Mouse (Mus musculus): ENCODE measurements around the gene Zfp821.

Zfp821 gene

GRCm38 (mm10) chr8:109697754-109698153 lies 7.6 kb upstream of the Zfp821 start:
- DNase-seq (ENCODE audit: low read depth, low spot score): no peak
- no peaks in the 10 kb centered on the region for H3K36me3 ChIP-seq (ENCODE audit: control insufficient read depth, insufficient read depth, low read length, poor library complexity, severe bottlenecking)
- no peaks in the 10 kb centered on the region; the same call in 1 of the 2 replicates for H3K27me3 ChIP-seq (ENCODE audit: control insufficient read depth, insufficient read depth, low read length, poor library complexity, severe bottlenecking)

- DNase-seq (ENCODE audit: low read depth, low spot score): no peak
- Histone ChIP-seq H3K36me3 (ENCODE audit: control insufficient read depth, insufficient read depth, low read length, poor library complexity, severe bottlenecking) (no peaks in the 10 kb centered on the region), H3K27me3 (ENCODE audit: control insufficient read depth, insufficient read depth, low read length, poor library complexity, severe bottlenecking) (no peaks in the 10 kb centered on the region; the same call in 1 of the 2 replicates)
Measured at GRCm38 (mm10) chr8:109698477-109698876, 6.9 kb upstream of the Zfp821 start.

DNA sequence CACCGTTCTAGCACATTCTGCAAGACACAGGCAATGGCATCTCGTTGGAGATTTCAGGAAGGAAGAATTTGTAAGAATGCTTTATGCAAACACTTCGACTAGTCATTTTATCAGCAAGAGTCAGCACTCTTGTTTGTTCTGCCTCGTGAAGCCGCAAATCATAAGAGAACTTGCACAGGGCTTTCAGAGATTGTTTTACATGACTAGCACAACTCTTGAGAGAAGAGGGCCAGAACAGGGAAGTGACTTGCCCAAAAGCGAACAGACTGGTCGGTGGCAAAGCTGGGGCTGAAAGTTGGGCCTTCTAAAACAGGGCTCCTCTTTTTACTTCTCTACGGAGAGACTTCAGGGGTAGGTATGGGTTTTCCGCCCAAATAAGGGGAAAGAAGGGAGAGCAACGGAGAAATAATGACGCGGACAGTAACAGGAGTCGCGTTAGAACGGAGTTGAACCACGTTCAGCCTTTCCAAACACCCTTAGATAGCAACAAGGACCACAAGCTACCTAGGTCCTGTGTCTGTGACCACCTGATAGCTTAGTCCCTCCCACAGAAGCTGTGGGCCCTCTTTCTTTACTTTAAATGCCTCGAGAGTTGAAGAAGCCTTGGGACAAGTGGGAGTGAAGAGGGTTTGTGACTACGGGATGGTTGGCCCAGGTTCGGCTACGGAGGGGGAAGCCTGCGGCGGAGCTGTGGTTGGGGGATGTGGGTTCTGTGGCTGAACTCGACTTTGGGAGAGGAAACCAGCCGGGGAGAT lies 604 bp upstream of the Zfp821 start:
- peak; percentile 49 for DNase-seq (ENCODE audit: low read depth, low spot score)
- no peaks in the 10 kb centered on the region for H3K27me3 ChIP-seq (ENCODE audit: control insufficient read depth, insufficient read depth, low read length, poor library complexity, severe bottlenecking)

DNA sequence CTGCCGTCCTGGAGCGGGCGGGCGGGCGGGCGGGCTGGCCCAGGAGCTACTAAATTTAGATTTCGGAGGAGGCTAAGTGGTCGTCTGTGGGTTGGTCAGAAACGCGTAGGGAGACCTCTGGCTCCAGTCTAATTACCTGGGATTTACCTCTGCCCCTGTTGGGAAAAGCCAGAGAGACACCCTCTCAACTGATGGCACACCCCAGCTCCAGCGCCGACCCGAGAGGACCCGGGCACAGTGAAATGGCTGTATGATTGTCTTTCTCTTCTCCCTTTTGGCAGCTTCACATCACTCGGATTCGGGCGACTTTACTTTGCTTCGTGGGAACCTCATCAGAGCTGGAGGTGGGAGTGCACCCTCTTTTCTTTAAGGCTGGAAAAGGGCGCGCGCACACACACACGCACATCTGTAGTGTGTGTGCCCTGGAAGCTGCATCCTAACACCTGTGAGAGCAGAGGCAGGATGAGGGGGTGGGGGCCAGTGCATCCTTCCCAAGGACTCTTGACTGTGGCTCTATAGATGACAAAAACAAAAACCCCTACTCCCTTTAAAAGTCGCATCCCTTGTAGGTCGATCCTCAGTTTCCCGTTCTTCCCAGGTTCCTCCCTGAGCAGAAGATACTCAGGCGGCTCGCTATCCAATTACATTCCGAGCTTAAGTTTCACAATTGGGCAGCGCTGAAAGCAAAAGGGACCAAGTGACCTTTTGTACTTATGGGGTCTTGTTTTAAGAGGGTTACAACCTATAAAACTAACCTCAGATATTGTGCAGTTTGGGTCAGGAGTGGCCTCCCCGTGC lies 929 bp downstream of the Zfp821 start:
- peaks cover 3% of the 10 kb centered on the region; the same call in 1 of the 2 replicates for H3K36me3 ChIP-seq (ENCODE audit: control insufficient read depth, insufficient read depth, low read length, poor library complexity, severe bottlenecking)
- no peaks in the 10 kb centered on the region for H3K27me3 ChIP-seq (ENCODE audit: control insufficient read depth, insufficient read depth, low read length, poor library complexity, severe bottlenecking)

More for the DNA sequence above, 604 bp upstream of the Zfp821 start:
- H3K36me3 ChIP-seq (ENCODE audit: control insufficient read depth, insufficient read depth, low read length, poor library complexity, severe bottlenecking): no peaks in the 10 kb centered on the region; the same call in 1 of the 2 replicates

DNA sequence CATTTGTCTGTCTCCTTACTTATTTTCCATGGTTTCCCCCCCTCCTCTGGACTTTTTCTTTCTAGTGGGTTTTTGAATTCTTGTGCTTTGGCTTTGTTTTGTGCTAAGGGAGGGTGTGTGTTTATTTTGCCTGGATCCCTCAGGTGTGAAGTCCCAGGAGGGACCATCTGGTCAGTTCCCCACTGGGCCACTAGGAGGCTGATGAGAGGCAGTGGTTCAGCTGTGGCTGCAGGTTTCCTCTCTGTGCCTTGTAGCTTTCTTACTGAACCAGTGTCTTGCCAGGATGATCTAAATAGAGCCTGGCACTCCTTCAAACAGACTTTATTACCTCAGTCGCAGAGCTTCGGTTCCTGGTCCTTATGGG lies 1.5 kb downstream of the Zfp821 start:
- peak; percentile 91 for DNase-seq (ENCODE audit: low read depth, low spot score)
- H3K36me3 ChIP-seq (ENCODE audit: control insufficient read depth, insufficient read depth, low read length, poor library complexity, severe bottlenecking): peaks cover 4% of the 10 kb centered on the region; the same call in 1 of the 2 replicates
- no peaks in the 10 kb centered on the region for H3K27me3 ChIP-seq (ENCODE audit: control insufficient read depth, insufficient read depth, low read length, poor library complexity, severe bottlenecking)

More for the DNA sequence above, 929 bp downstream of the Zfp821 start:
- DNase-seq (ENCODE audit: low read depth, low spot score): peak; percentile 18

DNA sequence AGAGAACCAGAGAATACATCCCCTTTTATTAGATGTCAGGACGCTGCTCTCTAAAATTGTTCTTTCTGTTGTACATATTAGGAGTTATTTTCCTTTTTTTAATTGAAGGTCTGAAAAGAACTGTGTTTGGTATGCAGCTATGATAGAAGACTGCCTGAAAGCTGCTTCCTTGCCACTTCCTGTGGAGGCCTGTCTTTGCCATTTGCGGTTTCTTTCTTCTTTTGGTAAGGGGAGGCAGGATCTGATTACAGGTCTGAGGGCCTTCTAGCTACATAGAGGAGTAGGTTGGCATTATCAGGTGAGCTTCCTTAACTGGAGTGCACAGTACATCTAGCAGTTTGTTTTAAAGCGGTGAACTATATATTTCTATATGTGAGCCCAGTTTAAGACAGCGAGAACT lies 2.6 kb downstream of the Zfp821 start:
- Histone ChIP-seq H3K27me3 (ENCODE audit: control insufficient read depth, insufficient read depth, low read length, poor library complexity, severe bottlenecking) (no peaks in the 10 kb centered on the region), H3K36me3 (ENCODE audit: control insufficient read depth, insufficient read depth, low read length, poor library complexity, severe bottlenecking) (peaks cover 6% of the 10 kb centered on the region; the same call in 1 of the 2 replicates)
- DNase-seq (ENCODE audit: low read depth, low spot score): no peak

DNA sequence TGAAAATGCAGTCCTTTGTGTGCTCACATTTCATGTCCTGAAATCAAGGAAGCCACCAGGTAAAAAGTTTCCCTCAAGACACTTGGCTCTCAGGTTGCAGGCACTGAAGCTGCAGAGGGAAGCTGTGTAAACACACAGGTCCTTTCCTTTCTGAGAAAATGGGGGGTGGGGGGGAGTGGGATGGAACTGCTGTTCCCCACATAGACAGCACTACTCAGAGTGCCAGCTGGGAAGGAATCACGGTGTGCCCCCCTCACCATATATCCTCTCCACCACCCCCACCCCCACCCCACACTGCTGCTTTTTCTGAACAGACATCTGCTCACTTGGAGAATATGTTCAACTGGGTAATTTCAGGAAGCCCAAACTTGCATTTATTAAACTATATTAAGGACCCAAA lies 7.2 kb downstream of the Zfp821 start:
- Histone ChIP-seq H3K27me3 (ENCODE audit: control insufficient read depth, insufficient read depth, low read length, poor library complexity, severe bottlenecking) (no peaks in the 10 kb centered on the region), H3K36me3 (ENCODE audit: control insufficient read depth, insufficient read depth, low read length, poor library complexity, severe bottlenecking) (peaks cover 13% of the 10 kb centered on the region)
- DNase-seq (ENCODE audit: low read depth, low spot score): no peak

GRCm38 (mm10) chr8:109714961-109715360 lies 9.6 kb downstream of the Zfp821 start:
- no peak for DNase-seq (ENCODE audit: low read depth, low spot score)
- Histone ChIP-seq H3K36me3 (ENCODE audit: control insufficient read depth, insufficient read depth, low read length, poor library complexity, severe bottlenecking) (peaks cover 17% of the 10 kb centered on the region), H3K27me3 (ENCODE audit: control insufficient read depth, insufficient read depth, low read length, poor library complexity, severe bottlenecking) (no peaks in the 10 kb centered on the region)

- DNase-seq (ENCODE audit: low read depth, low spot score): no peak
- Histone ChIP-seq H3K36me3 (ENCODE audit: control insufficient read depth, insufficient read depth, low read length, poor library complexity, severe bottlenecking) (peaks cover 24% of the 10 kb centered on the region), H3K27me3 (ENCODE audit: control insufficient read depth, insufficient read depth, low read length, poor library complexity, severe bottlenecking) (no peaks in the 10 kb centered on the region)
Measured at GRCm38 (mm10) chr8:109725106-109725505, 19.8 kb downstream of the Zfp821 start.

DNA sequence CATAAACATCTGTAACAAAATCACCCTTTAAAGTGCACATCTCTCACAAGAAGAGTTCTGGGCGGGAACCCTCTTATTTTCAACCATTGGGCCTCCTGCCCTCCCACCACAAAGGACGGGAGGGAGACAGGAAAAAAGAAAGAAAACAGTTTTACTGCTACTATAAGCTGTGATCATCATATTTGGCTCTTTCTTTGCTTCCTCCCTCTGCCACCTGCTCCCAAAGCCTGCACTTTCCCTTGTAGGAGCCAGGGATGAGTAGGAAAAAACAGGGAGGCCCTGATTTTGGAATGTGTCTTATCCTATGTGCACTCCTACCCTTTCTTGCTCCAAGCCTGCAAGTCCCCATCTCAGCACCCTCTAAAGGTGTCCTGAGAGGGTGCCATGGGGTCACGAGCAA lies 25.7 kb downstream of the Zfp821 start:
- Histone ChIP-seq H3K36me3 (ENCODE audit: control insufficient read depth, insufficient read depth, low read length, poor library complexity, severe bottlenecking) (peaks cover 7% of the 10 kb centered on the region), H3K27me3 (ENCODE audit: control insufficient read depth, insufficient read depth, low read length, poor library complexity, severe bottlenecking) (no peaks in the 10 kb centered on the region)
- no peak for DNase-seq (ENCODE audit: low read depth, low spot score)

DNA sequence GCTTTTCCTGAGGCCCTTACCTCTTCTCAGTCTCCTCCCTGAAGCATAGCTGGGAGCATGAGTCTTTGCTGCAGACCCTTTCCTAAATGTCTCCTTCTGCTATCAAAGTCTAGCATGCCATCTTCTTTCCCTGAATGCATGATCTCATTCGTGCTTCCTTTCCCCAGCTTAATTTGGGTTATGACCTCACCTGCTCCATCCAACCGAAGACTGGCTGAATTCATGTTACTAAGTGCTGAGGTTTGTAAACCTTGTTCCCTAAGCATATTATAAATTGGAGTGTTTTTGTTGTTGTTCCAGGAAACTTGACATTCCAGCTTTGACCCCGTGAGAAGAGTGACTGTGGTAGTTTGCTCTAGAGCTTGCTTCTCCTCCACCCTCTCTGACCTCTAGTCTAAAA lies 28.7 kb downstream of the Zfp821 start:
- peaks cover 5% of the 10 kb centered on the region for H3K36me3 ChIP-seq (ENCODE audit: control insufficient read depth, insufficient read depth, low read length, poor library complexity, severe bottlenecking)
- DNase-seq (ENCODE audit: low read depth, low spot score): no peak

GRCm38 (mm10) chr8:109736819-109737218 lies 31.5 kb downstream of the Zfp821 start:
- DNase-seq (ENCODE audit: low read depth, low spot score): peak; percentile 8

More for the DNA sequence above, 28.7 kb downstream of the Zfp821 start:
- no peaks in the 10 kb centered on the region for H3K27me3 ChIP-seq (ENCODE audit: control insufficient read depth, insufficient read depth, low read length, poor library complexity, severe bottlenecking)

GRCm38 (mm10) chr8:109737237-109738048 lies 32.1 kb downstream of the Zfp821 start, which contains the start of gene Atxn1l:
Gene Atxn1l, minus strand, starts transcription at chr8:109737739.
- peaks cover 3% of the 10 kb centered on the region for H3K36me3 ChIP-seq (ENCODE audit: control insufficient read depth, insufficient read depth, low read length, poor library complexity, severe bottlenecking)
- H3K27me3 ChIP-seq (ENCODE audit: control insufficient read depth, insufficient read depth, low read length, poor library complexity, severe bottlenecking): no peaks in the 10 kb centered on the region
- DNase-seq (ENCODE audit: low read depth, low spot score): peak; percentile 93

More at GRCm38 (mm10) chr8:109736819-109737218, 31.5 kb downstream of the Zfp821 start:
- H3K36me3 ChIP-seq (ENCODE audit: control insufficient read depth, insufficient read depth, low read length, poor library complexity, severe bottlenecking): peaks cover 5% of the 10 kb centered on the region
- H3K27me3 ChIP-seq (ENCODE audit: control insufficient read depth, insufficient read depth, low read length, poor library complexity, severe bottlenecking): no peaks in the 10 kb centered on the region

GRCm38 (mm10) chr8:109738049-109738380 lies 32.7 kb downstream of the Zfp821 start:
- Histone ChIP-seq H3K36me3 (ENCODE audit: control insufficient read depth, insufficient read depth, low read length, poor library complexity, severe bottlenecking) (no peaks in the 10 kb centered on the region), H3K27me3 (ENCODE audit: control insufficient read depth, insufficient read depth, low read length, poor library complexity, severe bottlenecking) (no peaks in the 10 kb centered on the region)
- no peak for DNase-seq (ENCODE audit: low read depth, low spot score)

All from splenic B cell, adult 2 months (primary cell).